Mouse (Mus musculus): ENCODE results near the gene Arhgap31. TPM values are rescaled to one million over a fixed set of nuclear protein-coding genes. Genes with fewer than 3 reads are reported as not detected.

The Arhgap31 gene
- polyA plus RNA-seq, 1 experiment from 2014 or later: 7.4 TPM

- DNase-seq (ENCODE audit: low spot score) (no peak), ATAC-seq (replicated peaks; ENCODE audit: low FRiP score) (0 out of 2 replicates have a peak, but pooled peaks have one; percentile 10)
- peak overlapping the region; percentile 75 for H3K27ac ChIP-seq (ENCODE audit: low read depth, low read length)
- no peaks in the 10 kb centered on the region for H3K4me1 ChIP-seq (replicated peaks; ENCODE audit: control insufficient read depth, insufficient read depth, low read length)
- WGBS: 26% methylated on average over 17 of the region's 17 CpGs
- H3K4me3 ChIP-seq (ENCODE audit: low read depth, low read length): peak overlapping the region; percentile 68
- no peaks in the 10 kb centered on the region for H3K9me3 ChIP-seq (ENCODE audit: control insufficient read depth, low read length)
- no peaks in the 10 kb centered on the region for H3K36me3 ChIP-seq (ENCODE audit: control insufficient read depth, insufficient read depth, low read length)
- H3K27me3 ChIP-seq (replicated peaks; ENCODE audit: control insufficient read depth, insufficient read depth, low read length): peaks cover 41% of the 10 kb centered on the region
- H3K4me2 ChIP-seq: peak overlapping the region; percentile 89
- peak overlapping the region; percentile 65 for H3K9ac ChIP-seq (ENCODE audit: low read depth, low read length)
Measured at GRCm38 (mm10) chr16:38713404-38714258, 557 bp upstream of the Arhgap31 start.

- H3K36me3 ChIP-seq (ENCODE audit: control insufficient read depth, insufficient read depth, low read length): no peaks in the 10 kb centered on the region
- peak overlapping the region; percentile 89 for H3K4me2 ChIP-seq
- no peaks in the 10 kb centered on the region for H3K4me1 ChIP-seq (replicated peaks; ENCODE audit: control insufficient read depth, insufficient read depth, low read length)
- DNase-seq (ENCODE audit: low spot score): peak; percentile 46
- H3K27ac ChIP-seq (ENCODE audit: low read depth, low read length): peak overlapping the region; percentile 75; the same call in 1 of the 2 replicates
- no peak for ATAC-seq (replicated peaks; ENCODE audit: low FRiP score)
- 9% methylated on average over 12 of the region's 12 CpGs for WGBS
- peaks cover 41% of the 10 kb centered on the region for H3K27me3 ChIP-seq (replicated peaks; ENCODE audit: control insufficient read depth, insufficient read depth, low read length)
- H3K4me3 ChIP-seq (ENCODE audit: low read depth, low read length): peak overlapping the region; percentile 68
- H3K9ac ChIP-seq (ENCODE audit: low read depth, low read length): peak overlapping the region; percentile 65
- H3K9me3 ChIP-seq (ENCODE audit: control insufficient read depth, low read length): no peaks in the 10 kb centered on the region
Measured at GRCm38 (mm10) chr16:38712105-38712504, 969 bp downstream of the Arhgap31 start.

- ATAC-seq (replicated peaks; ENCODE audit: low FRiP score) (no peak), DNase-seq (ENCODE audit: low spot score) (no peak)
- Histone ChIP-seq H3K9ac (ENCODE audit: low read depth, low read length) (no peak overlapping the region), H3K27me3 (replicated peaks; ENCODE audit: control insufficient read depth, insufficient read depth, low read length) (peaks cover 41% of the 10 kb centered on the region), H3K4me2 (peak overlapping the region; percentile 89), H3K4me1 (replicated peaks; ENCODE audit: control insufficient read depth, insufficient read depth, low read length) (no peaks in the 10 kb centered on the region), H3K4me3 (ENCODE audit: low read depth, low read length) (peak overlapping the region; percentile 68), H3K9me3 (ENCODE audit: control insufficient read depth, low read length) (no peaks in the 10 kb centered on the region), H3K27ac (ENCODE audit: low read depth, low read length) (no peak overlapping the region), H3K36me3 (ENCODE audit: control insufficient read depth, insufficient read depth, low read length) (no peaks in the 10 kb centered on the region)
- WGBS: 37% methylated on average over 4 of the region's 4 CpGs
Measured at GRCm38 (mm10) chr16:38711245-38711644, 1.8 kb downstream of the Arhgap31 start.

GRCm38 (mm10) chr16:38708962-38709520 lies 4.0 kb downstream of the Arhgap31 start:
- no peak for DNase-seq (ENCODE audit: low spot score)
- no peak overlapping the region for H3K4me2 ChIP-seq
- ATAC-seq (replicated peaks; ENCODE audit: low FRiP score): no peak
- no peak overlapping the region for H3K9ac ChIP-seq (ENCODE audit: low read depth, low read length)
- H3K4me1 ChIP-seq (replicated peaks; ENCODE audit: control insufficient read depth, insufficient read depth, low read length): no peaks in the 10 kb centered on the region
- no peaks in the 10 kb centered on the region for H3K9me3 ChIP-seq (ENCODE audit: control insufficient read depth, low read length)
- H3K27me3 ChIP-seq (replicated peaks; ENCODE audit: control insufficient read depth, insufficient read depth, low read length): peaks cover 44% of the 10 kb centered on the region
- H3K4me3 ChIP-seq (ENCODE audit: low read depth, low read length): no peak overlapping the region
- WGBS: 59% methylated on average over 7 of the region's 7 CpGs
- no peaks in the 10 kb centered on the region for H3K36me3 ChIP-seq (ENCODE audit: control insufficient read depth, insufficient read depth, low read length)
- no peak overlapping the region for H3K27ac ChIP-seq (ENCODE audit: low read depth, low read length)

- DNase-seq (ENCODE audit: low spot score) (no peak), ATAC-seq (replicated peaks; ENCODE audit: low FRiP score) (no peak)
- no peak overlapping the region for H3K27ac ChIP-seq (ENCODE audit: low read depth, low read length)
- no peaks in the 10 kb centered on the region; the same call in 1 of the 2 replicates for H3K4me1 ChIP-seq (replicated peaks; ENCODE audit: control insufficient read depth, insufficient read depth, low read length)
- no peaks in the 10 kb centered on the region for H3K36me3 ChIP-seq (ENCODE audit: control insufficient read depth, insufficient read depth, low read length)
- WGBS: 59% methylated on average over 7 of the region's 7 CpGs
- H3K9ac ChIP-seq (ENCODE audit: low read depth, low read length): no peak overlapping the region
- H3K27me3 ChIP-seq (replicated peaks; ENCODE audit: control insufficient read depth, insufficient read depth, low read length): peaks cover 28% of the 10 kb centered on the region
- H3K4me3 ChIP-seq (ENCODE audit: low read depth, low read length): no peak overlapping the region
- no peaks in the 10 kb centered on the region for H3K9me3 ChIP-seq (ENCODE audit: control insufficient read depth, low read length)
- no peak overlapping the region for H3K4me2 ChIP-seq
Measured at GRCm38 (mm10) chr16:38706782-38707181, 6.3 kb downstream of the Arhgap31 start.

- Histone ChIP-seq H3K4me1 (replicated peaks; ENCODE audit: control insufficient read depth, insufficient read depth, low read length) (no peaks in the 10 kb centered on the region; the same call in 1 of the 2 replicates), H3K9me3 (ENCODE audit: control insufficient read depth, low read length) (no peaks in the 10 kb centered on the region), H3K9ac (ENCODE audit: low read depth, low read length) (no peak overlapping the region), H3K36me3 (ENCODE audit: control insufficient read depth, insufficient read depth, low read length) (no peaks in the 10 kb centered on the region), H3K27me3 (replicated peaks; ENCODE audit: control insufficient read depth, insufficient read depth, low read length) (peaks cover 20% of the 10 kb centered on the region), H3K4me2 (no peak overlapping the region), H3K4me3 (ENCODE audit: low read depth, low read length) (no peak overlapping the region), H3K27ac (ENCODE audit: low read depth, low read length) (no peak overlapping the region)
- no peak for DNase-seq (ENCODE audit: low spot score)
- no peak for ATAC-seq (replicated peaks; ENCODE audit: low FRiP score)
- WGBS: 60% methylated on average over 9 of the region's 9 CpGs
Measured at GRCm38 (mm10) chr16:38705531-38706281, 7.4 kb downstream of the Arhgap31 start.

- Histone ChIP-seq H3K9ac (ENCODE audit: low read depth, low read length) (no peak overlapping the region), H3K4me1 (replicated peaks; ENCODE audit: control insufficient read depth, insufficient read depth, low read length) (no peaks in the 10 kb centered on the region; the same call in 1 of the 2 replicates), H3K27ac (ENCODE audit: low read depth, low read length) (no peak overlapping the region), H3K4me2 (no peak overlapping the region), H3K27me3 (replicated peaks; ENCODE audit: control insufficient read depth, insufficient read depth, low read length) (peaks cover 3% of the 10 kb centered on the region; the same call in 1 of the 2 replicates), H3K4me3 (ENCODE audit: low read depth, low read length) (no peak overlapping the region), H3K36me3 (ENCODE audit: control insufficient read depth, insufficient read depth, low read length) (no peaks in the 10 kb centered on the region), H3K9me3 (ENCODE audit: control insufficient read depth, low read length) (no peaks in the 10 kb centered on the region)
- ATAC-seq (replicated peaks; ENCODE audit: low FRiP score) (no peak), DNase-seq (ENCODE audit: low spot score) (no peak)
- 42% methylated on average over 6 of the region's 6 CpGs for WGBS
Measured at GRCm38 (mm10) chr16:38703501-38703900, 9.6 kb downstream of the Arhgap31 start.

GRCm38 (mm10) chr16:38702316-38702715 lies 10.8 kb downstream of the Arhgap31 start:
- no peaks in the 10 kb centered on the region for H3K9me3 ChIP-seq (ENCODE audit: control insufficient read depth, low read length)
- 65% methylated on average over 3 of the region's 3 CpGs for WGBS
- DNase-seq (ENCODE audit: low spot score) (no peak), ATAC-seq (replicated peaks; ENCODE audit: low FRiP score) (no peak)
- no peak overlapping the region for H3K4me3 ChIP-seq (ENCODE audit: low read depth, low read length)
- no peak overlapping the region for H3K4me2 ChIP-seq
- H3K36me3 ChIP-seq (ENCODE audit: control insufficient read depth, insufficient read depth, low read length): no peaks in the 10 kb centered on the region
- no peak overlapping the region for H3K27ac ChIP-seq (ENCODE audit: low read depth, low read length)
- H3K9ac ChIP-seq (ENCODE audit: low read depth, low read length): no peak overlapping the region
- no peaks in the 10 kb centered on the region; the same call in 1 of the 2 replicates for H3K4me1 ChIP-seq (replicated peaks; ENCODE audit: control insufficient read depth, insufficient read depth, low read length)
- H3K27me3 ChIP-seq (replicated peaks; ENCODE audit: control insufficient read depth, insufficient read depth, low read length): peaks cover 3% of the 10 kb centered on the region; the same call in 1 of the 2 replicates

Data from liver, embryonic 11.5 days (tissue).